Mouse (Mus musculus) embryonic fibroblast, embryonic 13.5 days (primary cell): ENCODE data around the gene Tysnd1.

Experiments
- CTCF ChIP-seq: IDR thresholded peaks from 2 replicates; pipeline ENCODE4 v1.5.1; 2011; ENCODE audit warnings: mild to moderate bottlenecking, control low read depth, low read length, moderate library complexity, borderline replicate concordance; ENCODE audit not compliant: insufficient read depth
- POLR2A ChIP-seq: IDR thresholded peaks from 2 replicates; pipeline ENCODE4 v1.6.1; 2011; ENCODE audit warnings: low read depth, mild to moderate bottlenecking, control low read depth, low read length, moderate library complexity

GRCm38 (mm10) chr10:61695703-61696559 lies 617 bp downstream of the Tysnd1 start:
- TF ChIP-seq POLR2A (no peak), CTCF (no peak)
